Mouse (Mus musculus) MEL (cell line): ENCODE data around the gene Slc22a8. TPM values are rescaled to one million over a fixed set of nuclear protein-coding genes. Genes with fewer than 3 reads are reported as not detected.

Experiments used
- DNase-seq: peaks from one replicate; pipeline ENCODE4 v3.0.0; 2011; ENCODE audit warnings: low read depth, low spot score
- H3K27ac ChIP-seq: 2 replicates; pipeline ENCODE4 v1.5.1; 2012; ENCODE audit warnings: low read depth, mild to moderate bottlenecking, control low read depth, low read length, moderate library complexity; ENCODE audit not compliant: control insufficient read depth
- H3K27me3 ChIP-seq, 2 experiments: fragments of 150-350 bp in 1 of 2; sonication (generic) in 1 of 2; 2 replicates each; pipeline ENCODE4 v1.6.1; 2012; ENCODE audit warnings: low read length in 2 of 2, mild to moderate bottlenecking in 2 of 2, improper control_type of control experiment in 1 of 2, moderate library complexity in 1 of 2; ENCODE audit not compliant: insufficient read depth in 2 of 2, control insufficient read depth in 1 of 2
- H3K36me3 ChIP-seq, 2 experiments: 2 replicates each; pipeline ENCODE4 v1.6.1; 2012 to 2014; ENCODE audit warnings: low read length in 2 of 2, improper control_type of control experiment in 1 of 2, inconsistent platforms in 1 of 2, mild to moderate bottlenecking in 1 of 2; ENCODE audit not compliant: insufficient read depth in 2 of 2, control insufficient read depth in 1 of 2
- H3K4me1 ChIP-seq, 2 experiments: fragments of 150-350 bp in 1 of 2; sonication (generic) in 1 of 2; 2 replicates each; pipeline ENCODE4 v1.6.1; 2012; ENCODE audit warnings: low read length in 2 of 2, improper control_type of control experiment in 1 of 2, mild to moderate bottlenecking in 1 of 2; ENCODE audit not compliant: insufficient read depth in 2 of 2, control insufficient read depth in 1 of 2
- H3K4me3 ChIP-seq, 2 experiments: fragments of 150-350 bp in 1 of 2; sonication (generic) in 1 of 2; 2 replicates each; pipeline ENCODE4 v1.5.1; 2012; ENCODE audit warnings: low read depth in 2 of 2, low read length in 2 of 2, mild to moderate bottlenecking in 2 of 2, moderate library complexity in 2 of 2, control low read depth in 1 of 2, improper control_type of control experiment in 1 of 2; ENCODE audit not compliant: control insufficient read depth in 1 of 2, insufficient read depth in 1 of 2
- H3K79me2 ChIP-seq: 2 replicates; pipeline ENCODE4 v1.6.1; 2012; ENCODE audit warnings: mild to moderate bottlenecking, low read length, moderate library complexity; ENCODE audit not compliant: control insufficient read depth, poor library complexity, insufficient read depth
- H3K9ac ChIP-seq: 2 replicates; pipeline ENCODE4 v1.6.1; 2012; ENCODE audit warnings: low read depth, mild to moderate bottlenecking, control low read depth, low read length, moderate library complexity; ENCODE audit not compliant: control insufficient read depth, poor library complexity, severe bottlenecking
- H3K9me3 ChIP-seq: fragments of 150-350 bp; sonication (generic); replicated peaks from 2 replicates; pipeline ENCODE4 v1.6.1; 2012; ENCODE audit warnings: mild to moderate bottlenecking, low read length, improper control_type of control experiment, moderate library complexity; ENCODE audit not compliant: insufficient read depth
- BHLHE40 ChIP-seq: IDR thresholded peaks from 2 replicates; pipeline ENCODE4 v1.6.1; 2012; ENCODE audit warnings: low read depth, mild to moderate bottlenecking, inconsistent platforms, low read length, improper control_type of control experiment, borderline replicate concordance
- CHD1 ChIP-seq: IDR thresholded peaks from 2 replicates; pipeline ENCODE4 v1.6.1; 2012; ENCODE audit warnings: low read depth, mild to moderate bottlenecking, inconsistent platforms, low read length, improper control_type of control experiment
- CHD2 ChIP-seq: IDR thresholded peaks from 2 replicates; pipeline ENCODE4 v1.6.1; 2011; ENCODE audit warnings: low read length, improper control_type of control experiment
- E2F4 ChIP-seq: IDR thresholded peaks from 2 replicates; pipeline ENCODE4 v1.6.1; 2011; ENCODE audit warnings: low read depth, low read length, improper control_type of control experiment, borderline replicate concordance
- ELF1 ChIP-seq: IDR thresholded peaks from 2 replicates; pipeline ENCODE4 v1.6.1; 2014; ENCODE audit warnings: low read depth, mild to moderate bottlenecking, inconsistent platforms, low read length, improper control_type of control experiment, moderate library complexity
- EP300 ChIP-seq, 2 experiments: IDR thresholded peaks; 2 replicates each; pipeline ENCODE4 v1.6.1; 2011; ENCODE audit warnings: improper control_type of control experiment in 2 of 2, low read length in 2 of 2, low read depth in 1 of 2, mild to moderate bottlenecking in 1 of 2
- ETS1 ChIP-seq: IDR thresholded peaks from 2 replicates; pipeline ENCODE4 v1.6.1; 2012; ENCODE audit warnings: low read depth, mild to moderate bottlenecking, inconsistent platforms, low read length, improper control_type of control experiment, moderate library complexity
- JUND ChIP-seq: IDR thresholded peaks from 2 replicates; pipeline ENCODE4 v1.6.1; 2011; ENCODE audit warnings: low read depth, mild to moderate bottlenecking, improper control_type of control experiment, low read length
- KAT2A ChIP-seq: conservative IDR thresholded peaks from 2 replicates; pipeline ENCODE4 v1.6.1; 2012; ENCODE audit warnings: low read depth, low read length, improper control_type of control experiment, inconsistent platforms
- MYB ChIP-seq: IDR thresholded peaks from 2 replicates; pipeline ENCODE4 v1.6.1; 2011; ENCODE audit warnings: mild to moderate bottlenecking, low read depth, low read length, improper control_type of control experiment
- NELFE ChIP-seq: IDR thresholded peaks from 2 replicates; pipeline ENCODE4 v1.6.1; 2011; ENCODE audit warnings: low read depth, low read length, improper control_type of control experiment
- NRF1 ChIP-seq: IDR thresholded peaks from 2 replicates; pipeline ENCODE4 v1.6.1; 2014; ENCODE audit warnings: low read depth, mild to moderate bottlenecking, inconsistent platforms, low read length, improper control_type of control experiment, moderate library complexity; ENCODE audit not compliant: poor library complexity, insufficient read depth, severe bottlenecking
- POLR2A ChIP-seq, 2 experiments: IDR thresholded peaks; 2 replicates each; pipeline ENCODE4 v1.6.1; 2011 to 2012; ENCODE audit warnings: low read length in 2 of 2, mild to moderate bottlenecking in 2 of 2, control low read depth in 1 of 2, improper control_type of control experiment in 1 of 2, low read depth in 1 of 2, moderate library complexity in 1 of 2; ENCODE audit not compliant: control insufficient read depth in 1 of 2, insufficient read depth in 1 of 2, poor library complexity in 1 of 2
- SIN3A ChIP-seq: IDR thresholded peaks from 2 replicates; pipeline ENCODE4 v1.6.1; 2012; ENCODE audit warnings: low read length, improper control_type of control experiment, inconsistent platforms
- SMC3 ChIP-seq: IDR thresholded peaks from 2 replicates; pipeline ENCODE4 v1.6.1; 2011; ENCODE audit warnings: low read depth, low read length, improper control_type of control experiment
- TAL1 ChIP-seq: IDR thresholded peaks from 2 replicates; pipeline ENCODE4 v1.6.1; 2012; ENCODE audit warnings: mild to moderate bottlenecking, inconsistent platforms, low read length, moderate library complexity, mixed read lengths
- TCF12 ChIP-seq: IDR thresholded peaks from 2 replicates; pipeline ENCODE4 v1.6.1; 2014; ENCODE audit warnings: low read depth, mild to moderate bottlenecking, inconsistent platforms, low read length, improper control_type of control experiment, moderate library complexity
- UBTF ChIP-seq: IDR thresholded peaks from 2 replicates; pipeline ENCODE4 v1.6.1; 2012; ENCODE audit warnings: low read depth, mild to moderate bottlenecking, inconsistent platforms, low read length, improper control_type of control experiment, moderate library complexity, borderline replicate concordance; ENCODE audit not compliant: insufficient read depth
- USF1 ChIP-seq: IDR thresholded peaks from 2 replicates; pipeline ENCODE4 v1.6.1; 2014; ENCODE audit warnings: low read depth, mild to moderate bottlenecking, inconsistent platforms, low read length, improper control_type of control experiment, moderate library complexity
- USF2 ChIP-seq, 2 experiments: IDR thresholded peaks; 2 replicates each; pipeline ENCODE4 v1.6.1; 2011 to 2012; ENCODE audit warnings: improper control_type of control experiment in 2 of 2, low read length in 2 of 2, borderline replicate concordance in 1 of 2, inconsistent platforms in 1 of 2, low read depth in 1 of 2, mild to moderate bottlenecking in 1 of 2; ENCODE audit not compliant: insufficient read depth in 1 of 2
- ZC3H11A ChIP-seq: IDR thresholded peaks from 2 replicates; pipeline ENCODE4 v1.6.1; 2012; ENCODE audit warnings: low read depth, mild to moderate bottlenecking, inconsistent platforms, low read length, improper control_type of control experiment
- polyA plus RNA-seq, 2 experiments: library from polyadenylated mRNA; stranded (reverse) in 1 of 2; unstranded in 1 of 2; fragments of >175 nt in 1 of 2; fragments of >200 nt in 1 of 2; gene quantifications; 2 replicates each; pipeline versions ENCODE4 v1.2.1 to v1.2.4; 2012; ENCODE audit warnings: low replicate concordance in 2 of 2, low read depth in 1 of 2; ENCODE audit not compliant: insufficient read length in 2 of 2, insufficient read depth in 1 of 2, missing spikeins in 1 of 2
- total RNA-seq: library from RNA; depleted of rRNA; stranded (reverse); fragments of 300-350 nt; gene quantifications from 2 replicates; pipeline ENCODE4 v1.2.3, GENCODE M21; 2012

Gene Slc22a8
- total and polyA plus RNA-seq, 3 experiments: not detected

DNA sequence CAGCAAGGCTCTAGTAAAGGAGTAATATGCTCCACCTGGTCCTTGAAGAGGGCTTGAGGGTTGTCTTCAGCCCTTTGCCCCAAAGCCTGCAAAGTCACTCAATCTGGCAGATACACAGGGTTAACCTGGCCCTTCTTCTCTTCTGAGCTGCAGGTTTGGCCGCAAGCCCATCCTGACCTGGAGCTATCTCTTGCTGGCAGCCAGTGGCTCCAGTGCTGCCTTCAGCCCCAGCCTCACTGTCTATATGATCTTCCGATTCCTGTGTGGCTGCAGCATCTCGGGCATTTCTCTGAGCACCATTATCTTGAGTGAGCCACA, 14.1 kb downstream of the Slc22a8 start:
- peaks cover 0 to 8% of the 10 kb centered on the region in 2 experiments; a peak in 2 of 4 replicates for H3K36me3 ChIP-seq
- no peaks in the 10 kb centered on the region for H3K9me3 ChIP-seq
- H3K4me3 ChIP-seq: no peak overlapping the region
- TF ChIP-seq ZC3H11A: no peak
- no peak for TF ChIP-seq CHD1
- TF ChIP-seq TCF12: peak; percentile 63
- TF ChIP-seq EP300 (IDR thresholded peaks at IDR 0.05; ENCODE audit: low read depth in 1 of 2, low read length in 2 of 2): peak in 1 of 2 experiments; percentile 52; a peak in 2 of 4 replicates
- no peak for TF ChIP-seq ELF1
- peak; percentile 39 for TF ChIP-seq TAL1
- TF ChIP-seq, all 39 proteins: peak for 3
- DNase-seq: peak; percentile 67
- H3K4me1 ChIP-seq: peaks cover 7 to 8% of the 10 kb centered on the region in 2 experiments; a peak in 3 of 4 replicates
- peaks cover 2% of the 10 kb centered on the region in 2 experiments; a peak in 3 of 4 replicates for H3K27me3 ChIP-seq
- no peak overlapping the region for H3K9ac ChIP-seq
- no peak overlapping the region for H3K27ac ChIP-seq
- H3K79me2 ChIP-seq: no peaks in the 10 kb centered on the region

- H3K79me2 ChIP-seq: no peaks in the 10 kb centered on the region
- H3K27ac ChIP-seq: no peak overlapping the region
- no peak overlapping the region for H3K9ac ChIP-seq
- TF ChIP-seq ETS1 (no peak), NELFE (no peak), POLR2A (IDR thresholded peaks at IDR 0.05; ENCODE audit: control insufficient read depth in 1 of 2, insufficient read depth in 1 of 2, low read depth in 1 of 2, low read length in 2 of 2, poor library complexity in 1 of 2) (no peak), E2F4 (no peak), UBTF (no peak), USF1 (no peak), MYB (no peak), SMC3 (no peak), NRF1 (no peak), BHLHE40 (no peak), SIN3A (no peak), JUND (no peak), KAT2A (no peak), CHD2 (no peak), USF2 (IDR thresholded peaks at IDR 0.05; ENCODE audit: borderline replicate concordance in 1 of 2, insufficient read depth in 1 of 2, low read depth in 1 of 2, low read length in 2 of 2) (no peak)
- no peak for DNase-seq
- H3K36me3 ChIP-seq: no peaks in the 10 kb centered on the region
- H3K9me3 ChIP-seq: no peaks in the 10 kb centered on the region
- H3K4me3 ChIP-seq: no peak overlapping the region
- H3K4me1 ChIP-seq: no peaks in the 10 kb centered on the region
- peaks cover 17 to 23% of the 10 kb centered on the region in 2 experiments for H3K27me3 ChIP-seq
Observed at GRCm38 (mm10) chr19:8611358-8612123, 20.5 kb downstream of the Slc22a8 start.
